In the genomic region with DNA sequence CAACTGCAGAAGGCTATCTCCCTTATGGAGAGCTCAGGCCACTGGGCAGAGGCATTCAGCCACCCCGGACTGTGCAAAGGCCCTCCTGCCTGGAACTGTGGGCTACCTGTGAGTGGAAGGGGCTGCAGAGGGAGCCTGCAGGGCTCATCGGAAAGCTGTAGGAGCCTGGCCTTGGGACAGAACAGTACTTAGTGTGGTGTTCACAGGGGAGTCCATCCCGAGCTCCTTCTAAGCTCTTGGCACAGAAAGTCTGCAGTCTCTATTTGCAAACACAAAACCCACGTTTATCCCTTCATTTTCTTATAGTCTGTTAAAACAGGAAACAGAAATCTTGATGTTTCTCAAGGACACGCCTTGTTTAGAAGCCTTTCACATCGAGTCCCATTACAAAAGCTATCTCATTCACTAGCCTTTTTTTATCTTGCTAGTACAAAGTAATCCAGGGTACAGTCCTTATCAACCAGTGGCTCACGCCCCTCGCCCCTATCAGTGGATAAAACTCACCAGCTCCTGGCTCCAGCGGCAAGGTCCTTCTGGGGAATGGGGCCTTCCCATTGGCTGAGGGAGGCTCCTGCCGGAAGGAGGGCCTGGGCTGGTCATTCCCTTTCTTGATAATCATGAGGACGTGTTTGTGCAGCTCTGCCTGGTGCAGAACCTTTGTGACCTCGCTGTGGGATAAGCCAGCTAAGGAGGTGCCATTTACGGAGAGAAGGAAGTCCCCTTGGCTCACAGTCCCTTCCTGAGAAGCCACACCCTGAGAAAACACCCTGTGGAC, we compare ENCODE assay signal across 8 mouse cellular contexts. TPM values are rescaled to one million over a fixed set of nuclear protein-coding genes. Genes with fewer than 3 reads are reported as not detected.
A peak's percentile ranks its signal among the peaks of the same experiment; 100 is the strongest.
DNase-seq lines count a peak whose midpoint lies in the region; ATAC-seq lines count a peak whose summit lies in the region.

No protein-coding gene starts in this region.

- H3K4me2 ChIP-seq in midbrain, embryonic 16.5 days (ENCODE audit: low read length), result no peak overlapping the region
- peak overlapping the region; percentile 19 for H3K4me2 ChIP-seq in heart, embryonic 15.5 days
- H3K4me2 ChIP-seq in liver, embryonic 15.5 days, result peak overlapping the region; percentile 62

- WGBS in midbrain, embryonic 10.5 days, result 61% methylated on average over 13 of the region's 13 CpGs
- WGBS in midbrain, embryonic 16.5 days, result 53% methylated on average over 13 of the region's 13 CpGs
- 21% methylated on average over 13 of the region's 13 CpGs for WGBS in heart, embryonic 15.5 days
- WGBS in liver, embryonic 15.5 days (ENCODE audit: insufficient replicate concordance), result 12% methylated on average over 13 of the region's 13 CpGs

- H3K36me3 ChIP-seq in midbrain, embryonic 10.5 days, result peaks cover 6% of the 10 kb centered on the region; the same call in 1 of the 2 replicates
- no peaks in the 10 kb centered on the region for H3K36me3 ChIP-seq in midbrain, embryonic 16.5 days (ENCODE audit: control insufficient read depth, insufficient read depth, low read length)
- peaks cover 3% of the 10 kb centered on the region; the same call in 1 of the 2 replicates for H3K36me3 ChIP-seq in heart, embryonic 15.5 days
- H3K36me3 ChIP-seq in liver, embryonic 15.5 days (replicated peaks), result no peaks in the 10 kb centered on the region

- ATAC-seq in midbrain, embryonic 16.5 days, result no peak
- peak; percentile 87 for ATAC-seq in heart, embryonic 15.5 days (replicated peaks; ENCODE audit: insufficient number of reproducible peaks, insufficient read depth, low FRiP score, low read depth)
- peak; percentile 91 for ATAC-seq in liver, embryonic 15.5 days (ENCODE audit: insufficient read depth)

- no peak overlapping the region for H3K9ac ChIP-seq in midbrain, embryonic 16.5 days (ENCODE audit: low read depth, low read length)
- H3K9ac ChIP-seq in heart, embryonic 15.5 days, result no peak overlapping the region
- H3K9ac ChIP-seq in liver, embryonic 15.5 days, result peak overlapping the region; percentile 9; the same call in 1 of the 2 replicates

- DNase-seq in midbrain, embryonic 10.5 days (ENCODE audit: low spot score), result no peak
- peak; percentile 76 for DNase-seq in testis, postnatal 14 days (ENCODE audit: low spot score)
- DNase-seq in thymus, postnatal 4 days, result no peak
- DNase-seq in Muller cell, postnatal 12 days (ENCODE audit: inconsistent ontology term), result no peak
- DNase-seq in left cerebral cortex, postnatal 4 days, result no peak

- no peaks in the 10 kb centered on the region; the same call in 1 of the 2 replicates for H3K27me3 ChIP-seq in midbrain, embryonic 10.5 days (ENCODE audit: low read depth, poor library complexity, severe bottlenecking)
- no peaks in the 10 kb centered on the region for H3K27me3 ChIP-seq in midbrain, embryonic 16.5 days (ENCODE audit: control insufficient read depth, insufficient read depth, low read depth, low read length)
- no peaks in the 10 kb centered on the region for H3K27me3 ChIP-seq in heart, embryonic 15.5 days
- H3K27me3 ChIP-seq in liver, embryonic 15.5 days, result no peaks in the 10 kb centered on the region

- peaks cover 43% of the 10 kb centered on the region for H3K4me1 ChIP-seq in midbrain, embryonic 10.5 days
- H3K4me1 ChIP-seq in midbrain, embryonic 16.5 days (ENCODE audit: control insufficient read depth, insufficient read depth, low read length), result peaks cover 17% of the 10 kb centered on the region
- H3K4me1 ChIP-seq in heart, embryonic 15.5 days (replicated peaks), result peaks cover 21% of the 10 kb centered on the region
- H3K4me1 ChIP-seq in liver, embryonic 15.5 days (replicated peaks), result peaks cover 41% of the 10 kb centered on the region

- H3K4me3 ChIP-seq in midbrain, embryonic 10.5 days, result no peak overlapping the region
- no peak overlapping the region for H3K4me3 ChIP-seq in midbrain, embryonic 16.5 days (ENCODE audit: low read depth, low read length)
- H3K4me3 ChIP-seq in heart, embryonic 15.5 days, result no peak overlapping the region
- peak overlapping the region; percentile 32 for H3K4me3 ChIP-seq in liver, embryonic 15.5 days (replicated peaks)

- H3K9me3 ChIP-seq in midbrain, embryonic 10.5 days (replicated peaks), result no peaks in the 10 kb centered on the region
- H3K9me3 ChIP-seq in midbrain, embryonic 16.5 days (replicated peaks; ENCODE audit: control insufficient read depth, low read length, poor library complexity, severe bottlenecking), result no peaks in the 10 kb centered on the region
- H3K9me3 ChIP-seq in heart, embryonic 15.5 days (replicated peaks), result no peaks in the 10 kb centered on the region
- H3K9me3 ChIP-seq in liver, embryonic 15.5 days (replicated peaks), result no peaks in the 10 kb centered on the region

- intact Hi-C loops in left cerebral cortex, postnatal 4 days (cut with DNase I), result loop anchor here (5.0 kb wide), 1 partner anchor 45 kb away; a partner anchor contains a TSS

- H3K27ac ChIP-seq in midbrain, embryonic 10.5 days (replicated peaks), result peak overlapping the region; percentile 67
- H3K27ac ChIP-seq in midbrain, embryonic 16.5 days (ENCODE audit: low read length), result no peak overlapping the region
- peak overlapping the region; percentile 65 for H3K27ac ChIP-seq in heart, embryonic 15.5 days
- H3K27ac ChIP-seq in liver, embryonic 15.5 days (replicated peaks), result peak overlapping the region; percentile 85

RNA-seq across cellular contexts. Expression of a gene that starts 45.8 kb away (rescaled TPM):
- polyA plus RNA-seq in midbrain, embryonic 10.5 days (2016; fragmentation: Nextera tagmentation; extraction: Ambion mirVana), result 0.58 TPM in 1 of 2 replicates, not detected in the other
- not detected in 2 replicates for polyA plus RNA-seq in midbrain, embryonic 16.5 days (2015; fragmentation: Nextera tagmentation; extraction: Ambion mirVana)
- 0.71 TPM in 1 of 2 replicates, not detected in the other for polyA plus RNA-seq in heart, embryonic 15.5 days (2015; fragmentation: Nextera tagmentation; extraction: Ambion mirVana)
- polyA plus RNA-seq in liver, embryonic 15.5 days (2015; fragmentation: Nextera tagmentation; extraction: Ambion mirVana), result 0.40 and 0.77 TPM in 2 replicates
- not detected for total RNA-seq in left cerebral cortex, postnatal 4 days (2021)

RNA-seq across cellular contexts. Expression of a gene that starts 46.2 kb away (rescaled TPM):
- polyA plus RNA-seq in midbrain, embryonic 10.5 days (2016; fragmentation: Nextera tagmentation; extraction: Ambion mirVana), result 69.0 and 73.3 TPM in 2 replicates
- polyA plus RNA-seq in midbrain, embryonic 16.5 days (2015; fragmentation: Nextera tagmentation; extraction: Ambion mirVana), result 61.6 and 61.7 TPM in 2 replicates
- polyA plus RNA-seq in heart, embryonic 15.5 days (2015; fragmentation: Nextera tagmentation; extraction: Ambion mirVana), result 62.7 and 69.4 TPM in 2 replicates
- polyA plus RNA-seq in liver, embryonic 15.5 days (2015; fragmentation: Nextera tagmentation; extraction: Ambion mirVana), result 45.5 and 47.1 TPM in 2 replicates
- total RNA-seq in left cerebral cortex, postnatal 4 days (2021), result 10 to 100 TPM; 62.9 to 67.9 TPM
